Mouse (Mus musculus) lung, postnatal 0 days (tissue): Measurements from ENCODE around the gene Lmntd1. TPM values are rescaled to one million over a fixed set of nuclear protein-coding genes. Genes with fewer than 3 reads are reported as not detected.

Experiments used
- ATAC-seq: fragments of 200-750 bp; cut with Nextera tagmentation; 2 replicates; pipeline ENCODE4 v1.8.0; 2017; ENCODE audit warnings: moderate library complexity
- DNase-seq: peaks from one replicate; pipeline ENCODE4 v3.0.0-alpha.2; 2016; ENCODE audit warnings: low spot score
- H3K27ac ChIP-seq: fragments of 300-500 bp; sonication (generic); 2 replicates; pipeline ENCODE4 v1.5.1; 2014; ENCODE audit warnings: antibody characterized with exemption, mild to moderate bottlenecking, low read length, mixed read lengths
- H3K27me3 ChIP-seq: fragments of 300-500 bp; sonication (generic); replicated peaks from 2 replicates; pipeline ENCODE4 v1.6.1; 2014; ENCODE audit warnings: low read length, mixed read lengths; ENCODE audit not compliant: insufficient read depth
- H3K36me3 ChIP-seq: fragments of 300-500 bp; sonication (generic); 2 replicates; pipeline ENCODE4 v1.6.1; 2014; ENCODE audit warnings: low read length, mixed read lengths; ENCODE audit not compliant: insufficient read depth
- H3K4me1 ChIP-seq: fragments of 300-500 bp; sonication (generic); 2 replicates; pipeline ENCODE4 v1.6.1; 2014; ENCODE audit warnings: antibody characterized with exemption, low read depth, low read length, mixed read lengths; ENCODE audit not compliant: insufficient read depth
- H3K4me2 ChIP-seq: fragments of 300-500 bp; sonication (generic); replicated peaks from 2 replicates; pipeline ENCODE4 v1.6.1; 2014; ENCODE audit warnings: low read depth, mild to moderate bottlenecking, low read length, moderate library complexity, mixed read lengths
- H3K4me3 ChIP-seq: fragments of 300-500 bp; sonication (generic); 2 replicates; pipeline ENCODE4 v1.5.1; 2014; ENCODE audit warnings: low read depth, low read length
- H3K9ac ChIP-seq: fragments of 300-500 bp; sonication (generic); replicated peaks from 2 replicates; pipeline ENCODE4 v1.6.1; 2014; ENCODE audit warnings: low read depth, mild to moderate bottlenecking
- H3K9me3 ChIP-seq: fragments of 300-500 bp; sonication (generic); 2 replicates; pipeline ENCODE4 v1.6.1; 2016; ENCODE audit warnings: low read length, mixed read lengths
- CTCF ChIP-seq: IDR thresholded peaks from 2 replicates; pipeline ENCODE4 v1.5.1; 2016; ENCODE audit warnings: antibody characterized with exemption, mild to moderate bottlenecking
- EP300 ChIP-seq: IDR thresholded peaks from 2 replicates; pipeline ENCODE4 v1.6.1; 2016; ENCODE audit warnings: antibody characterized with exemption, mild to moderate bottlenecking, control low read depth
- WGBS: fragments of 180-500 bp; shearing (Covaris S2); extraction: QIAGEN DNeasy Blood & Tissue Kit; methylation state at CpG from one replicate; pipeline ENCODE4 v1.1.7; 2014; 5-methylcytosine and 5-hydroxymethylcytosine counted together
- polyA plus RNA-seq: library from polyadenylated mRNA; unstranded; fragments of >200 nt; fragmentation: Nextera tagmentation; extraction: Ambion mirVana; gene quantifications from 2 replicates; pipeline ENCODE4 v1.2.1, GENCODE M21; 2015

The Lmntd1 gene
- polyA plus RNA-seq, 1 experiment from 2014 or later: 0.74 TPM

GRCm38 (mm10) chr6:145593991-145594390 is 20.1 kb downstream of the Lmntd1 start:
- H3K9ac ChIP-seq: no peak overlapping the region
- peaks cover 6% of the 10 kb centered on the region for H3K4me1 ChIP-seq
- no peak overlapping the region for H3K4me3 ChIP-seq
- WGBS: 59% methylated on average over 7 of the region's 7 CpGs
- no peaks in the 10 kb centered on the region for H3K9me3 ChIP-seq
- H3K36me3 ChIP-seq: no peaks in the 10 kb centered on the region
- DNase-seq: no peak
- H3K27ac ChIP-seq: peak overlapping the region; percentile 12; the same call in 1 of the 2 replicates
- H3K4me2 ChIP-seq: no peak overlapping the region
- peak; percentile 9; the same call in 1 of the 2 replicates for ATAC-seq
- TF ChIP-seq CTCF (no peak), EP300 (no peak)
- no peaks in the 10 kb centered on the region for H3K27me3 ChIP-seq

GRCm38 (mm10) chr6:145592531-145592998 is 21.6 kb downstream of the Lmntd1 start:
- Histone ChIP-seq H3K4me3 (no peak overlapping the region), H3K36me3 (no peaks in the 10 kb centered on the region), H3K9ac (no peak overlapping the region), H3K4me1 (peaks cover 6% of the 10 kb centered on the region), H3K27me3 (no peaks in the 10 kb centered on the region), H3K27ac (0 out of 2 replicates have a peak overlapping the region, but pooled peaks have one; percentile 0), H3K4me2 (no peak overlapping the region), H3K9me3 (no peaks in the 10 kb centered on the region)
- ATAC-seq (peak; percentile 37; the same call in 1 of the 2 replicates), DNase-seq (peak; percentile 75)
- WGBS: 58% methylated on average over 8 of the region's 8 CpGs
- no peak for TF ChIP-seq CTCF

GRCm38 (mm10) chr6:145592036-145592435 is 22.1 kb downstream of the Lmntd1 start:
- peaks cover 6% of the 10 kb centered on the region for H3K4me1 ChIP-seq
- DNase-seq: no peak
- H3K36me3 ChIP-seq: no peaks in the 10 kb centered on the region
- no peak overlapping the region for H3K4me2 ChIP-seq
- H3K9ac ChIP-seq: no peak overlapping the region
- 70% methylated on average over 6 of the region's 6 CpGs for WGBS
- H3K4me3 ChIP-seq: no peak overlapping the region
- H3K9me3 ChIP-seq: no peaks in the 10 kb centered on the region
- TF ChIP-seq EP300: no peak
- TF ChIP-seq CTCF: no peak
- ATAC-seq: no peak
- 0 out of 2 replicates have a peak overlapping the region, but pooled peaks have one; percentile 0 for H3K27ac ChIP-seq
- H3K27me3 ChIP-seq: no peaks in the 10 kb centered on the region

- Histone ChIP-seq H3K27ac (no peak overlapping the region), H3K4me2 (no peak overlapping the region), H3K9me3 (no peaks in the 10 kb centered on the region), H3K27me3 (no peaks in the 10 kb centered on the region), H3K36me3 (no peaks in the 10 kb centered on the region), H3K4me1 (peaks cover 6% of the 10 kb centered on the region), H3K4me3 (no peak overlapping the region), H3K9ac (no peak overlapping the region)
- no peak; the same call in 1 of the 2 replicates for ATAC-seq
- TF ChIP-seq EP300 (no peak), CTCF (no peak)
- DNase-seq: peak; percentile 50
- 72% methylated on average over 1 of the region's 1 CpGs for WGBS
These were observed 22.5 kb downstream of the Lmntd1 start for GRCm38 (mm10) chr6:145591578-145591977.

GRCm38 (mm10) chr6:145590501-145591293 is 23.4 kb downstream of the Lmntd1 start:
- H3K9ac ChIP-seq: no peak overlapping the region
- peaks cover 6% of the 10 kb centered on the region for H3K4me1 ChIP-seq
- no peaks in the 10 kb centered on the region for H3K9me3 ChIP-seq
- H3K4me3 ChIP-seq: no peak overlapping the region
- no peaks in the 10 kb centered on the region for H3K36me3 ChIP-seq
- TF ChIP-seq EP300 (no peak), CTCF (no peak)
- no peak for DNase-seq
- H3K27ac ChIP-seq: no peak overlapping the region
- 66% methylated on average over 11 of the region's 11 CpGs for WGBS
- H3K27me3 ChIP-seq: no peaks in the 10 kb centered on the region
- no peak overlapping the region for H3K4me2 ChIP-seq
- ATAC-seq: no peak

GRCm38 (mm10) chr6:145585052-145585973 is 28.8 kb downstream of the Lmntd1 start:
- H3K4me3 ChIP-seq: no peak overlapping the region
- no peaks in the 10 kb centered on the region for H3K9me3 ChIP-seq
- H3K9ac ChIP-seq: no peak overlapping the region
- no peaks in the 10 kb centered on the region for H3K36me3 ChIP-seq
- TF ChIP-seq CTCF (no peak), EP300 (no peak)
- WGBS: 68% methylated on average over 21 of the region's 21 CpGs
- no peak for ATAC-seq
- no peaks in the 10 kb centered on the region for H3K4me1 ChIP-seq
- no peaks in the 10 kb centered on the region for H3K27me3 ChIP-seq
- no peak overlapping the region for H3K27ac ChIP-seq
- no peak for DNase-seq
- H3K4me2 ChIP-seq: no peak overlapping the region
